Mouse (Mus musculus) mouse embryonic stem cell (cell line): Measurements from ENCODE around the gene Il27.

Experiments
- in situ Hi-C, 2 experiments: fragments of 300-500 bp; cut with MboI; formaldehyde crosslinking; loops; 1 replicate in 1 of 2; 3 replicates in 1 of 2; pipeline ENCODE4 v1.14.3; 2019 to 2020; ENCODE audit warnings: low sequenced_read_pairs in 2 of 2, low pct_unique_long_range_greater_than_20kb in 1 of 2, mixed read lengths in 1 of 2; ENCODE audit not compliant: unreplicated experiment in 1 of 2

Gene Il27

DNA sequence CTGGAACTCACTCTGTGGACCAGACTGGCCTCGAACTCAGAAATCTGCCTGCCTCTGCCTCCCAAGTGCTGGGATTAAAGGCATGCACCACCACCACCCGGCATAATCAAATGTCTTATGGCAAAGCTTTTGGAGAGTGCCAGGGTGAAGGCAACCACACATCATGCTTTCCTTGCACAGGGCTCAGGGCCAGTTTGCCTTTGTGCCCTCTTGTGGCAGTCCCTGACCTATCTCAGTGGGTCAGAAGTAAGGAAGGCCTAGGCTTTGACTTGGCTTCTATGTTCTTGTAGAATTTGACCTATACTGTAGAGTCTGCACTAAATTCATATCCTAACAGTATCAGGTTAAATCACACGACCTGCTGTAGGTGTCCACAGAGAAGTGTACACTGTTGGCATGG is 22.0 kb upstream of the Il27 start:
- in situ Hi-C loops = no loop called here

GRCm38 (mm10) chr7:126612736-126613135 is 18.0 kb upstream of the Il27 start:
- in situ Hi-C loops = no loop called here

DNA sequence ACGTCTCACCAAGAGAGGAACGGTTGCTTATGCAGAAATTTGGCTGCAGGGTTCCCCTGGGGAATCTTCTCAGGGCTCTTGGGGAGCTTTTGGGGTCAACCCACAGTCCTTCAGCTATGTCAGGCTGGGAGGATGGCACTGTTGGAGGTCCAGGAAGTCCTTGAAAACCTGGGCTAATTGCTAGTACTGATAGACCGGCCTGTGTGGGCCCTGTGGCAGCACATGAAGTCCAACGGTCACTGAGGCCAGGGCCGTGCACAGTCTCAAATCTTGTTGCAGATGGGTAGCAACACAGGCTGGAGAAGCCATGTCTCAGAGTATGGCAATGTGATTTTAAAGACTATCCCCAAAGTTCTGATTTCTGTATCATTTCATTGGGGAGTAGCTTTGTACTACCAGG is 13.1 kb upstream of the Il27 start:
- in situ Hi-C loops = no loop called here

DNA sequence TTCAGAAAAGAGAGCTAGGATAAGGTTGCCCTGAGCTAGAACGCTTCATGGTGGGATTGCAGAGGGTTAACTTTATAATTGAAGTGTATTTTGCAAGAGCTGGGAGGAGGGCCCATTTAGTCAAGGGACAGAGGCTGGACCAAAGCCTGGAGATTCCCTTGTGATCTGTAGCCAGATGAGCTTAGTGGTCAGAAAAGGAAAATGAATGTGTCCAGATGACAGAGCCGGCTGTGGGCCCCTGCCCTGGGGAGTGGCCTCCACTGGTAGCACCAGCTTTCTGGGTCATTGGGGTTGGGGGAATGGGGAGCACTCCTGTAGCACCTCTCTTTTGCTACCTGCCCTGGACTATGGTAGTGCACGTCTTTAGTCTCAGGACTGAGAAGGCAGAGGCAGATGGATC is 12.3 kb upstream of the Il27 start:
- in situ Hi-C loops = no loop called here

DNA sequence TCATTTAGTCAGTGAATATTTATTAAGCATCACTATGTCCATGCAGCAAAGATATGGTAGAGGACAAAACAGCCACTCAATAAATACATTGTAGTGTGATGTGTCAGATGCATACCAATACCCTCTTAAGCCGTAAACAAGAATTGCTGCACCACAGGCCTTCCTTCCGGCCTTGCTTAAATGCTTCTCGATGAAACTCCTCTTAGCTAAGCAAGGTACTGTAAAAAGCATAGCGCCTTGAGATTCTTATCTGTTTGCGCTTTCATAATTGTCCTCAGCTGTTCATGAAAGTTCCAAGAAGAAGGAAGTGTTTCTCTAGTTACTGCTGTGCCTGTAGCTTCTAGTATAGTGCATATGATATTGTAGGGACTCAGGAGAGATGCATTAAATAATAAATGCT is 11.9 kb upstream of the Il27 start:
- in situ Hi-C loops = no loop called here

- in situ Hi-C loops = no loop called here
These were observed 7.9 kb upstream of the Il27 start for GRCm38 (mm10) chr7:126602650-126603049.

DNA sequence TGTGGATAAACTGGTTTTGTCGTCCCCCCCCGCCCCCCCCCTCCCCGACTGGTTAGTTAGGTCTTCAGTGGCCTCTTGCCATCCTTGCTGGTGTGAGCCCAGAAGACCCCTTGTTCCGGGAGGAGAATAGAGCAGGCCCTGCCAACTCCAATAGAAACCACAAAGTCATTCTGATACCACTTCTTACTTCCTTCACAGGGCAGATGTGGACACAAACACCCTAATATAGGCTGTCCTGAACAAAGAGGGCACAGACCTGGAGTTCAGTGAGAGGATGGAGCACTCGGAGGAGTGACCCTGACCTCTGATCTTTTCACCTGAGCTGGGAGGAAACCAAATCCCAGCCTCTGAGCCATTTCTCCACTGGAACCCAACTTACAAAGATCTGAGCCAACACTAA is 7.2 kb upstream of the Il27 start:
- in situ Hi-C loops = no loop called here

DNA sequence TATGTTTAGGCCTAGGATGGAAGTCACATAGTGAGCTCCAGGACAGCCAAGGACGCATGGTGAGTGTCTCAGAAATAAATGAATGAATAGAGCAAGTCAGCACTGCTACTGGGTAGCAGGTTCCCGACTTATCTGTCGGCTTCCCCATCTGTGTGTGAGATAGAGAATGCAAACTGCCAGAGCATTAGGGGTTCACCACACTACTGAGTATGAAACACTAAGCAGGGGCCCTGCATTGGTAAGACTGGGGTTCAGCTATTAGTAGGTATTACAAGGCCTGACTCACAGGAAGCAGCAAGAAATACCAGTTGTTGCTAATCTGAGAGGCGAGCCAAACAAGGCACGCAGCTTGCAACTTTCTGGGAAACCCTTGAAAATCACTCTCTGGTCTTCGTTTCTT is 4.2 kb upstream of the Il27 start:
- in situ Hi-C loops = no loop called here

GRCm38 (mm10) chr7:126596414-126596813 is 1.7 kb upstream of the Il27 start:
- in situ Hi-C loops = no loop called here

- in situ Hi-C loops = no loop called here
These were observed 1.1 kb upstream of the Il27 start for GRCm38 (mm10) chr7:126595890-126596289.

DNA sequence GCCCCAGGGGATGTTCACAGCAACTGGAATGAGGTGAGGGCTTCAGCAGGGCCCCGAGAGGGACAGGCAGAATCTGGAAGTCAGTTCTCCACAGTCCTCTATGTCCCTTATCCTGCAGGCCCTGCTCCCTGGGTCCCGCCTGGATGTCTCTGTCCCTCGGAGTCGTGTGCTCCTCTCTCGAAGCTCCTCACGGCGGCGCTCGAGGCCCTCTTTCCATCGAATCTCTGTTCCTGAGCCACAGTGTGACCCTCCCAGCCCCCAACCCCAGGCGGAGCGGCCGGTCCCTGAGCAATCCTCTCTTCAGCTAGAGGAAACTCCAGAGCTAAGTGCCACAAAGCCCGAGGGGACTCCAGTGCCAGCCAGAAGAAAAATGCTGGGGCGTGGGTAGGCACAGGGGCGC is 7.0 kb downstream of the Il27 start:
- in situ Hi-C loops = loop anchor here in 1 of 2 experiments (5.0 kb wide), 1 partner anchor 45 kb away; the partner anchor contains the start of gene Nupr1

- in situ Hi-C loops = loop anchor here in 1 of 2 experiments (5.0 kb wide), 1 partner anchor 45 kb away; the partner anchor contains the start of gene Nupr1
These were observed 7.9 kb downstream of the Il27 start for GRCm38 (mm10) chr7:126586839-126587238.

GRCm38 (mm10) chr7:126585717-126586116 is 9.0 kb downstream of the Il27 start, which contains the start of gene Cln3:
TSS of gene Cln3 (minus strand) at chr7:126585817.
- in situ Hi-C loops = loop anchor here in 1 of 2 experiments (5.0 kb wide), 1 partner anchor 47 kb away; the partner anchor contains the start of gene Nupr1

DNA sequence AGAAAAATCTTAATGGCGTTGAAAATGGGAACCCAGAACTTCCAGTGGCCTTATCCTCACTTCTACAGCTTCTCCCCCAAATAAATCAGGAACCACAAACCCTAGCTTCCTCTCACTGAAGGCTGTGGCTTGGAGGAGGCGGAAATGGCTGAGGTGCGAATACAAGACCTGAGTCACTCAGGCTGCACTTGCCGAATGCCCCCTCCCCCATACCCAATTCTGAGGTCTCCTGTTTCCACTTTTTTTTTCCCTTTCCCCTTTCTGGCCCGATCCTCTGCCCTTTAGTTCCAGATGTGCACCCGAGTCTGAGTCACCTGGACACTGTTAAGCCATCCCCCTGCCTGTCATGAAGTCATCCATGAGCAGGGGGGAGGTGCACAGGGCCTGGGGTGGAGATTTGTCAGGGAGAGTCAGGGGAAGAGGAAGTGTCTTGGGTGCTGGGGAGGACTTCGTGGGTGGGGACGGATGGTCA is 10.2 kb downstream of the Il27 start, which contains the start of gene Apobr:
Gene Apobr, plus strand, starts transcription at position 437 of the 472 bp plus-strand sequence.
- in situ Hi-C loops = loop anchor here in 1 of 2 experiments (5.0 kb wide), 1 partner anchor 48 kb away; the partner anchor contains the start of gene Nupr1

DNA sequence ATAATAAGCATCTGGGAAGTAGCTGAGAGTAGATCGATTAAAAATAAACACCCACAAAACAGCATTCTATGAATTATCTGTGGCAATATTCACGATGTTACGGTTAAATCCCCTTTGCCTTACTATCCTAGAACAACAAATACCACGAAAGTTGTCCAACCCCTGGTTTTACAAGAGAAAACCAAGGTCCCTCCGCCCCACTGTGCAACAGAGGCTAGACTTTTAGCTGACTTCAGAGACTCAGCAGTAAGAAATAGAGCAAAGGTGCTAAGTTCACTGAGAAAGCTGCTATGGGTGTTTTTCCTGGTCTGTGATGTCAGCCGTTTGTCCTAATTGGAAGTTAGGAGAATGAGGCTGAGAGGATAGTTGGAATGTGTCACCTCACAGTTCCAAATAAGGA is 11.0 kb downstream of the Il27 start:
- in situ Hi-C loops = loop anchor here in 1 of 2 experiments (5.0 kb wide), 1 partner anchor 49 kb away; the partner anchor contains the start of gene Nupr1

- in situ Hi-C loops = loop anchor here in 1 of 2 experiments (5.0 kb wide), 1 partner anchor 49 kb away; the partner anchor contains the start of gene Nupr1
These were observed 11.5 kb downstream of the Il27 start for GRCm38 (mm10) chr7:126583251-126583709.

GRCm38 (mm10) chr7:126582759-126583158 is 12.0 kb downstream of the Il27 start:
- in situ Hi-C loops = loop anchor here in 1 of 2 experiments (5.0 kb wide), 1 partner anchor 50 kb away; the partner anchor contains the start of gene Nupr1

DNA sequence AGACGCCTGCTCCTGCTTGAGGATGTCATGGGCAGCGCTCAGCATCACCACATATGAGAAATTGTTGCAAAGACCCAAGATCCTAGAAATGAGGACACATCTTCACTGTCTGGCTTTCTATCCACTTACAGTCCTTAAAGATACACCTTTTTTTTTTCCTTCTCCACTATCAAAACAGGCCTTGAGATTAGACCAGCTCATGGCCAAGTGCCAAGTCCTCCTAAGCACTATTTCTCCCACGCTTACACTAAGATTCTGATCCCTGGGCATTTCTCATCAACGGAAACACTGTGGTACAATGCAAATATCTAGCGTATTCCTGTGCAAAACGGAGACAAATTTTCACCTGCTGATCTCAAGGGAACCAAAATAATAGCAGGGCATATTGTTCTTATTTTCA is 13.1 kb downstream of the Il27 start:
- in situ Hi-C loops = loop anchor here in 1 of 2 experiments (5.0 kb wide), 1 partner anchor 51 kb away; the partner anchor contains the start of gene Nupr1

- in situ Hi-C loops = no loop called here
These were observed 15.6 kb downstream of the Il27 start for GRCm38 (mm10) chr7:126579172-126579571.

DNA sequence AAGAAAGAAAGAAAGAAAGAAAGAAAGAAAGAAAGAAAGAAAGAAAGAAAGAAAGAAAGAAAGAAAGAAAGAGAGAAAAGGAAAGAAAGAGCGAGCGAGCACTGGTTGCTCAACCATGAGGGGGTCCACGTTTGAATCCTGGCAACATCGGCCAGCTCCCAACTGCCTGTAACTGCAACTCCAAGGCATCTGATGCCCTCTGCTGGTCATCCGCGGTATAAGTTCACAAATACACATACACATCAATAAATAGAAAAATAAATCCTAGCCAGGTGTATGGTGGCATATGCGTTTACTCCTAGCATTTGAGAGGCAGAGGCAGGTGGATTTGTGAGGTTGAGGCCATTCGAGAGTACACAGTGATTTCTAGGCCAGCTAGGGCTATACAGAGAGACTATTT is 17.8 kb downstream of the Il27 start:
- in situ Hi-C loops = no loop called here
